26 mouse cellular contexts compared by ENCODE assay signal in the genomic region with DNA sequence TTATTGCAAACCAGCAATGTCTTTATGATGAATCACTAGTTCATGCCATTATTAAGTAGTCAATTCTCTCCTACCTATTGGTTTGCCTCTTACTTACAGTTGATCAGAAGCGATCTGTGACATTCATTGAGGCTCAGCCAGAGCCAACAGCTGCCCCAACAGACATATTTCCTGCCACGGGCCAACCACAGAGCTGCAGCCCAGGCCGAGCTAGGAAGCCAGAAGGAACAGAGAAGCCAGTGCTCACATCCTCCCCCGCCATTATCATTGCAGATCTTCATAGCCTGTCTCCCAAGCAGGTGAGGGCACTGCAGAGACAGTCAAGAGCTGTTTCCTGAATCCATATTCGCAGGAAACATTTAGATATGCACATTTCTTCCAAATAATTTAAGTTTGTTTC. TPM values are rescaled to one million over a fixed set of nuclear protein-coding genes. Genes with fewer than 3 reads are reported as not detected.
A peak's percentile ranks its signal among the peaks of the same experiment; 100 is the strongest.
DNase-seq lines count a peak whose midpoint lies in the region; ATAC-seq and TF ChIP-seq lines count a peak whose summit lies in the region.
"Had no signal": no experiment of that assay in that cellular context is flagged by ENCODE, and none has a peak within 500 bp of the region (broad histone marks: within the 10 kb centered on the region; RNA-seq: fewer than 3 reads in every experiment).

No protein-coding gene starts in this region.

- no peaks in the 10 kb centered on the region for H3K79me2 ChIP-seq in myocyte (ENCODE audit: control insufficient read depth, insufficient read depth)

- no peak for TF ChIP-seq POLR2A in myocyte (IDR thresholded peaks at IDR 0.05; ENCODE audit: insufficient read length, low read depth)

- TF ChIP-seq CTCF in G1E (IDR thresholded peaks at IDR 0.05; ENCODE audit: low read depth, low read length), result no peak

- 0 out of 2 replicates have a peak, but pooled peaks have one; percentile 30 for ATAC-seq in G1E (ENCODE audit: extremely low read depth, insufficient number of reproducible peaks, low FRiP score, poor library complexity, severe bottlenecking)
- peak; percentile 76 for ATAC-seq in granulocyte monocyte progenitor cell, adult 5-6 weeks (replicated peaks; ENCODE audit: poor library complexity, severe bottlenecking)
- no peak for ATAC-seq in midbrain, embryonic 14.5 days (ENCODE audit: low FRiP score, low TSS enrichment)
- ATAC-seq: forebrain, embryonic 15.5 days; hindbrain, embryonic 16.5 days; midbrain, embryonic 15.5 days; Patski had no signal

- H3K4me3 ChIP-seq in G1E (ENCODE audit: low read depth, low read length) (no peak overlapping the region), myocyte (no peak overlapping the region)
- H3K4me3 ChIP-seq in midbrain, embryonic 14.5 days (replicated peaks; ENCODE audit: low read depth, low read length), result no peak overlapping the region
- H3K4me3 ChIP-seq: embryonic facial prominence, embryonic 13.5 days; forebrain, embryonic 10.5 days; forebrain, embryonic 15.5 days; gastrocnemius, adult 2 months; limb, embryonic 13.5 days; midbrain, embryonic 15.5 days; neural tube, embryonic 12.5 days had no signal

- H3K36me3 ChIP-seq in G1E (replicated peaks) (no peaks in the 10 kb centered on the region), myocyte (ENCODE audit: control insufficient read depth, insufficient read depth) (no peaks in the 10 kb centered on the region)
- H3K36me3 ChIP-seq in midbrain, embryonic 14.5 days (ENCODE audit: control insufficient read depth, insufficient read depth, low read length), result no peaks in the 10 kb centered on the region
- H3K36me3 ChIP-seq: embryonic facial prominence, embryonic 13.5 days; forebrain, embryonic 10.5 days; forebrain, embryonic 15.5 days; limb, embryonic 13.5 days; midbrain, embryonic 15.5 days; neural tube, embryonic 12.5 days had no signal

- peaks cover 17% of the 10 kb centered on the region for H3K27me3 ChIP-seq in G1E (ENCODE audit: insufficient read depth, low read length)
- H3K27me3 ChIP-seq in myocyte (ENCODE audit: control insufficient read depth, insufficient read depth, insufficient read length), result no peaks in the 10 kb centered on the region
- no peaks in the 10 kb centered on the region for H3K27me3 ChIP-seq in midbrain, embryonic 14.5 days (ENCODE audit: control insufficient read depth, insufficient read depth, low read length)
- H3K27me3 ChIP-seq: embryonic facial prominence, embryonic 13.5 days; forebrain, embryonic 15.5 days; limb, embryonic 13.5 days; midbrain, embryonic 15.5 days; neural tube, embryonic 12.5 days had no signal

- no peak for DNase-seq in G1E (ENCODE audit: low spot score)
- DNase-seq in thymus, postnatal 4 days, result peak; percentile 22
- DNase-seq in embryo, embryonic 11 days, result no peak
- no peak for DNase-seq in midbrain, embryonic 14.5 days
- DNase-seq: adrenal gland, postnatal 14 days; cerebellum, adult 11 months; cerebellum, adult 9-10 months; cerebellum, postnatal 36 days; gastrocnemius, adult 2 months; gastrocnemius, postnatal 36 days; heart, postnatal 14 days; kidney, adult 2 months; kidney, postnatal 36 days; lung, postnatal 36 days; right cerebral cortex, postnatal 25 days had no signal

- H3K4me1 ChIP-seq in G1E (ENCODE audit: insufficient read depth, low read depth, low read length), result peaks cover 6% of the 10 kb centered on the region
- no peaks in the 10 kb centered on the region for H3K4me1 ChIP-seq in midbrain, embryonic 14.5 days (ENCODE audit: control insufficient read depth, insufficient read depth, low read length)
- H3K4me1 ChIP-seq: embryonic facial prominence, embryonic 13.5 days; limb, embryonic 13.5 days; midbrain, embryonic 15.5 days; neural tube, embryonic 12.5 days had no signal

- no peak overlapping the region for H3K9ac ChIP-seq in midbrain, embryonic 14.5 days (replicated peaks; ENCODE audit: low read length)
- H3K9ac ChIP-seq: embryonic facial prominence, embryonic 13.5 days; forebrain, embryonic 15.5 days; limb, embryonic 13.5 days; midbrain, embryonic 15.5 days; neural tube, embryonic 12.5 days had no signal

- H3K9me3 ChIP-seq in G1E (replicated peaks), result no peaks in the 10 kb centered on the region
- no peaks in the 10 kb centered on the region for H3K9me3 ChIP-seq in midbrain, embryonic 14.5 days (ENCODE audit: control insufficient read depth, low read length)
- H3K9me3 ChIP-seq: embryonic facial prominence, embryonic 13.5 days; forebrain, embryonic 10.5 days; forebrain, embryonic 15.5 days; limb, embryonic 13.5 days; midbrain, embryonic 15.5 days; neural tube, embryonic 12.5 days had no signal

- no peak overlapping the region for H3K27ac ChIP-seq in midbrain, embryonic 14.5 days (replicated peaks; ENCODE audit: low read depth, low read length)
- H3K27ac ChIP-seq: embryonic facial prominence, embryonic 13.5 days; forebrain, embryonic 10.5 days; forebrain, embryonic 15.5 days; gastrocnemius, adult 2 months; limb, embryonic 13.5 days; midbrain, embryonic 15.5 days; neural tube, embryonic 12.5 days had no signal

- no peak overlapping the region for H3ac ChIP-seq in myocyte (ENCODE audit: control insufficient read depth, insufficient read length)

- H3K4me2 ChIP-seq in myocyte (ENCODE audit: low read depth), result no peak overlapping the region
- no peak overlapping the region for H3K4me2 ChIP-seq in midbrain, embryonic 14.5 days (ENCODE audit: low read length)
- H3K4me2 ChIP-seq: embryonic facial prominence, embryonic 13.5 days; forebrain, embryonic 15.5 days; limb, embryonic 13.5 days; liver, embryonic 11.5 days; midbrain, embryonic 15.5 days; neural tube, embryonic 12.5 days had no signal

- WGBS in midbrain, embryonic 14.5 days, result 82% methylated on average over 5 of the region's 5 CpGs

TF ChIP-seq in myocyte, 11 proteins besides CTCF, POLR2A, EP300 and RAD21:
- TF ChIP-seq MAX (IDR thresholded peaks at IDR 0.05; ENCODE audit: low read depth) (no peak), MYOG (IDR thresholded peaks at IDR 0.05; ENCODE audit: control insufficient read depth in 1 of 3, insufficient read depth in 1 of 3, insufficient read length in 2 of 3, low read depth in 2 of 3) (peak in 1 of 3 experiments; percentile 66), MYOD1 (IDR thresholded peaks at IDR 0.05; ENCODE audit: control insufficient read depth in 1 of 3, insufficient read length in 2 of 3, low read depth in 2 of 3) (peak in 2 of 3 experiments; percentile 21 to 37)

RNA-seq across cellular contexts. Expression of a gene that starts 6.4 kb away (rescaled TPM):
- total RNA-seq in G1E (2014; fragmentation: Nextera tagmentation) (122 and 128 TPM in 2 replicates), G1E (2017) (83.4 and 92.9 TPM in 2 replicates)
- polyA plus RNA-seq in G1E (2012) (23.1 and 28.0 TPM in 2 replicates), myocyte (2012; fragmentation: generic; extraction: Trizol) (7.6 TPM)
- total RNA-seq in granulocyte monocyte progenitor cell, adult 5-6 weeks (2014; fragmentation: Nextera tagmentation), result 65.5 and 81.7 TPM in 2 replicates
- total RNA-seq in granulocyte monocyte progenitor cell, adult 5-6 weeks (2017), result 57.0 and 75.1 TPM in 2 replicates
- 36.4 and 36.8 TPM in 2 replicates for polyA plus RNA-seq in midbrain, embryonic 14.5 days (2014; fragmentation: Nextera tagmentation; extraction: Ambion mirVana)
